Mouse (Mus musculus) embryo, embryonic 11 days (tissue): Measurements from ENCODE around the gene Rb1.

Experiments
- DNase-seq: peaks from one replicate; pipeline ENCODE4 v3.0.0-alpha.2; 2015

The Rb1 gene

DNA sequence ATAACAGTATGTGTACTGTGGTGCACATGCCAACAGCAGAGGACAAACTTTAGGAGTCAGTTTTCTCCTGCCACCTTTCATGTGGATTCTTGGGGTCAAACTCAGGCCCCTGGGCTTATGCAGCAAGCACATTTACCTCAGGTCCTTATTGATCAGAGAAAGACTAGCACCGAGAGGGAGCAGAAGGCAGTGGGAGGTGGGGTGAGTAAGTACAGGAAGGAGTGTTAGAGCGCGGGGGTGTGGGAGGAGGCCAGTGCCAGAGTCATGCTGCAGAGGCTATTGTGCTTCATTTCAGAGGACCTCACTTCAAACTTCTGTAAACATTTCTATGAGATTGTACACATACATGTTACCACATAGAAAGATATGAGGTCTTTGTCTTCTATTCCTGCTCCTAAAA is 124.2 kb downstream of the Rb1 start:
- DNase-seq, result no peak

DNA sequence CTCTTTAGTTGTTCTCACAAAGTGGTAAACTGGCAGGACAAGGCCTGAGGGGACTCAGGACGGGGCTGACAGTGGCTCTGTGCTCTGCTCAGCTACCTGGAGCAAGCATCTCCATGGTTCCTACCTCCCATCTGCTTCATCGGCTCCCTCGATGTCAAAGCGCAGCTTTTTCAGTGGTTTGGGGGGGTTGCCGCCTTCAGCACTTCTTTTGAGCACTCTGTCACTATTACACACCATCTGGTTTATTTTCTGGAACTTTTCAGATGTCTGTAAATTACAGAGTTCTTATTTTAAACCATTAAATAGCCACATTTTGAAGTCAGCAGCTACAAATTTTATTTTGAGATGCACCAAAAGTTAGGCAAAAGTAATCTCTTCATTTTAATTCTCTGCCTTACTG is 126.6 kb downstream of the Rb1 start:
- no peak for DNase-seq

DNA sequence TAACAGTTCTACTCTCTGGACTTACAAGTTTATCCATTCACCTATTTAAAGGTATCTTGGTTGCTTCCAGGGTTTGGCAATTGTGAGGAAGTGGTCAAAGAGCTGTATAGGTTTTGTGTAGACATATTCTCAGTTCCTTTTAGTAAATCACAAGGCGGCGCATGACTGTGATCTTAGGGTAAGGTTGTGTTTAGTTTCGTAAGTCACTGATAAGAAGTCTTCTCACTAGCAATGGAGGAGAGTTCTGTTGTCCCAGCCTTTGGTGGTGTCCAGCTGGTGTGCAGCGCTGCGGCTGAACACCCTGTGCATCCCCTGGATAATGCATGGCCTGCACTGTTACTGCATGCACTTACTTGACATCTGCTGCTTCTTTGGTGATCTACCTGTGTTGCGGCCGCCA is 138.7 kb downstream of the Rb1 start:
- DNase-seq, result no peak

DNA sequence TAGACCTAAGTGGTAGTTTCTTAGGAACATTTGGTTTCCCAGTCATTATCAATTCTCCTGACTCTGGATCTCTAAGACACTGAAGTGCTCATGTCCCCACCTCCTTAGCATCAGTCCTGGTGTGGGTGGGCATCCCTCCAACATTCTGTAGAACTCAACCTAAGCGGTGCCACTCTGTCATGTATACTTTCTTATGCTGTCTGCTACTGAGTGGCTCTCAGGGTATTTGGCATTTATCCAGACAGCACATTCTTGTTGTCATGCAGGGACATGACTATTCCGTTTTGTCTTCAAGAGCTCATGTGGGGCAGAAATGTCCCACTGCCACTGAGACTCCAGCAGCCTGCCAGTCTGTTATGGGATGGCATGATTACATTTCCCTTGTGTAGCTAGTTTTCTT is 144.5 kb downstream of the Rb1 start:
- no peak for DNase-seq

GRCm38 (mm10) chr14:73180671-73181070 is 145.0 kb downstream of the Rb1 start:
- no peak for DNase-seq

DNA sequence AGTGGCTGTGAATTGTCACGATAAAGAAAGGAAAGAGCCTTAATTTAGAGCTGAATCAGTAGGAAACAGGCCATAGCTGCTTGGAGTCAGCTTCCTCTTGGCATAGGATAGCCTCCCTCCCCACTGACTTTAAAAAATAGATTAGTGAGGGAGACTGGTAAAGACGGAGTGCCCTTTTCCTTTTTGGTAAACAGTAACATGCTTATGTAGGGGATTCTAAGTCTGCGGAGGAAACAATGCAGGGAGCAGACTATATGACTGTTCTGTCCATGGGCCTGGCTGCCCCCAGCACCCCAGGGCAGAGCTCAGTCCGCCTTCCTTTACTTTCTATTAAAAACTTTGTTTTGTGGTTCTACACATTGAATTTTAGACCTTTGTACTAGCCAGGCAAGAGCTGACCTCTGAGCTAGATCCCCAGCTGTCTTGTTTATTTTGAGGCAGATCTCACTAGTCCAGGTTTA is 146.4 kb downstream of the Rb1 start:
- no peak for DNase-seq

DNA sequence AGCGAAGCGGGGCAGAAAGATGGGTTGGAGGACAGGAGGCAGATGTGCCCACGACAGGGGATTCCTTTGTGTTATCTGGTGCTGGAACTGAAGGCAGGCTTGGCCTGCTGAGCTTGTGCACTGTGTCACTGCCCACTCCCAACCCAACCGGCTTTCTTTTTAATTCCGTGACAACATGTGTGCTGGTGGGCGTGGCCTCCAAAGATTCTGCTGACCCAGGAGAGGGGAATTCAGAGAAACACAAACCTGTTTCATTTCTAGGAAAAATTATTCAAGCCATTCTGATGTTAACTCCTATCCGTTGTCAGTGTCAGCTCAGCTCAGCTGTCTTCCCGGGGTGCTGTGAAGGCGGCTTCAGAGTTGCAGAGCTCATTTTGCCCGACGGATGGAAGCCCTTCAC is 147.7 kb downstream of the Rb1 start:
- DNase-seq, result no peak

- no peak for DNase-seq
Observed at GRCm38 (mm10) chr14:73176266-73176665, 149.4 kb downstream of the Rb1 start.

- no peak for DNase-seq
Observed at GRCm38 (mm10) chr14:73175814-73176213, 149.8 kb downstream of the Rb1 start.

- no peak for DNase-seq
Observed at GRCm38 (mm10) chr14:73175031-73175430, 150.6 kb downstream of the Rb1 start.

DNA sequence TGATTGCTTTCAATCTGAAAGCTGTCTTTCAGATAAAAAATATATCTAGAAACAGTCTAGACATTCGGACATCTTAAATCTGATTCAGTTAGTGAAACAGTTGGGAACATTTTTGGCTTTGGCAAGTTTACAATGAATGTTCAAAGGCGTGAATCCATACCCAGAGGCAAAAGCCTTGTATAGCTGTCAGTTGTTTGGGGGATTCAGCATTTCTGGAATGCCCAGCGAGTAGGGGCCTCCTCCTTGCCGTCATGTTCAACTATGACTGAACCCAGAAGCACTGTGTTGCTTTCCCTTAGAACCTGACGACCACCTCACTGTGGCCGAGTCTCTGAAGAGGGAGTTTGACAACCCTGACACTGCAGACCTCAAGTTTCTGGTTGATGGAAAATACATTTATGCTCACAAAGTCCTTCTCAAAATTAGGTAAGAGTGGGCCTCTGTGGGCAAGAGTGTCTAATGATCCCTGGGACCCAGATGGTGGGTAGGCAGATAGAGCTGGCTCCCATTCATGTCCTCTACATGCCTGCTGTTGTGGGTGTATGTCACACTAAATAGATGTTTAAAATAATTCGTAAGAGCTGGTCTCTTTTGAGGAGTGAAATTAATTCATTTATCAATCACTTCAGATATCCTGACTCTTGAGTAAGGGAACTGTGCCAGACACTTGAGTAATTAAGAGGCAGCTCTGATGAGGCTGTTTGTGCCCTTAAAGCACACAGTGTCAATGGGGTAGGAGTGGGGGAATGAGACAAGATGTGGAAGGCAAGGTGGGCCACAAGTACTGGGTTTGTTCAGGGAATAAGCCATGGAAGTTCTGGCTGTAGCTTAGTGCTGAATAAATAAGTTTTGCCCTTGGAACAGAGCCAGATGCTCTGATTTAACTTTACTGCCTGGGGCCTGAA is 151.3 kb downstream of the Rb1 start:
- DNase-seq, result no peak

DNA sequence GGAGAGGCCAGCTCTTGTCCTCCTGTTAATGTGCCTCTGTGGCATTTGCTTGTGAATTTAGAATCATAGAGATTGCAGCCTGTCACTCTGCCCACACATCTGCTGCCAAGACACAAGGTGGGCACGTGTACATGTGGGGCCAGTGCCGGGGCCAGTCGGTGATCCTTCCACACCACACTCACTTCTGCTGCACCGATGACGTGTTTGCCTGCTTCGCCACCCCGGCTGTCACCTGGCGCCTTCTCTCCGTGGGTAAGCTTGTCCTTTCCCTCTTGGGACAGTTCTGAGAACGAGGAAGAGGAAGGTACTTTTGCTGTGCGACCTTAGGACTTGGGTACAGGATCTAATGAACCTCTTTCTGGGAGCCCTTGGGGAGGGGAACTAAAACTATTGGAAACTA is 152.0 kb downstream of the Rb1 start:
- DNase-seq, result no peak

DNA sequence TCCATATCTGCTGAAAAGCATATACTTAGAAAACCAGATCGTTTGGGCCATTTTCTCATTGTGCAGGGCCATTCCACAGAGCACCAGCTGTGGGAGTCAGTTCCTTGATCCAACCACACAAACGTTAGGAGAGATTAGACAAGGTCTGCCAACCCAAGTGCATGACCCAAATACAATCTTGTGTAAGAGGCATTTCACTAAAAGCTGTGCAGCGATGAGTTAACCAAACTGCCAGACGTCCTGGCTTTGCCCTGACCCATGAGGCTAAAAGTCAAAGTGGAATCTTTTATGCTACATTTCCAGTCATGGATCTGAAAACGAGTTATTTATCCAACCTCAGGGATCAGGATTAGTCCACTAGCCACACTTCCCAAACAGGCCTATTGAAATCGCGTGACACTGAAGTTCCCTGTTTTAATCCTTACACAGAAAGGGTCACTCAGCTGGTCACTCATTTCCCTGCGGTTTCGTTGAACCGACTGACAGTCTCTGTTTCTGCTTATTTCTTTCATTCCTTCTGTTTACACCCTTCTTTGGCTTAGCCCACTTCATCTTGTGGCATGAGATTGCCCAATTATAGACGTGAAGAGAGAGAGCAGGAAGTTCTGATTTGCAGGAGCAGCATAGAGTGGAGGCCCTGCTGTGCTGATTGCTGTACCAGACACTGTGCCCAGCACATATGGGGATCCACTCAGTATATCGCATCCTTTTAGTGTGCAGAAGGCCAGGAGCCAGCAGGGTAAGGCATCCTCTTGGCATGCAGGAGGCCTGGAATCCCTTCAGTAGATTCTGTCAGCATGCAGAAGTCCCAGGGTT is 153.2 kb downstream of the Rb1 start:
- no peak for DNase-seq

GRCm38 (mm10) chr14:73169926-73170844 is 155.4 kb downstream of the Rb1 start:
- DNase-seq, result no peak

DNA sequence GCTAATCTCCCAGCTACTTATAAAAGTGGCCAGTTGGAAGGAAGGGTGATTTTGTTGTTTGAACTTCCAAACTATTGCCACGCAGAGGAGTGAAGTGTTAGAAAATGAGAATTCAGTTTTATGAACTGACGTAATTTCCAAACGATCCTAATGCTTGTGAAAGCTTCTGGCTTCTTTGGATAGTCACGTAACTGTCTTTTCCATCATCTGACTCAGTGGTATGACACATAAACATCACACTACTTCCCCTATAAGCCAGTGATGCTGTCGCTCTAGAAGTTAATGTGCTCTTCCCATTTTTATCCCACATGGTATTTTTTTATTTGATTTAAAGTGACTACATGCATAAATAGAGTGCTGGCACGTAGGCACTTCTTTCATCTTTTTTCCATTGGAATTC is 157.0 kb downstream of the Rb1 start:
- DNase-seq, result no peak

GRCm38 (mm10) chr14:73165136-73165535 is 160.5 kb downstream of the Rb1 start:
- no peak for DNase-seq

- no peak for DNase-seq
Observed at GRCm38 (mm10) chr14:73163363-73163998, 162.1 kb downstream of the Rb1 start.

GRCm38 (mm10) chr14:73162192-73162800 is 163.3 kb downstream of the Rb1 start:
- no peak for DNase-seq

DNA sequence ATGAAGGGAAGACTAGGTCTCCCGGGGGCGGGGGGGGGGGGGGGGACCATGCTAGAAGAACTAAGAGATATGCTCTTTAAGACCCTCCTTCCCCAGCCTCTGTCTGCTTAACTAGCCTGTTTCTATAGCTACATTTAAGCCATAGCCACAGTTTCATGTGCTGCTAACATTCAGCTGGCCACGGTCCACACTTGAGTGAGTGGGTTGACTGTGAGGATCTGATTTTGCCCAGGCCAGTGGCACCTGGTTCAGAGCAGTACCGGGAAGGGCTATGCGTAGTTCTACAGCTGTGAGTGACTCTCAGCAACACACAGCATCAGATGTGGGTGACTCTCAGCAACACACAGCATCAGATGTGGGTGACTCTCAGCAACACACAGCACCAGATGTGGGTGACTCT is 164.3 kb downstream of the Rb1 start:
- DNase-seq, result no peak

DNA sequence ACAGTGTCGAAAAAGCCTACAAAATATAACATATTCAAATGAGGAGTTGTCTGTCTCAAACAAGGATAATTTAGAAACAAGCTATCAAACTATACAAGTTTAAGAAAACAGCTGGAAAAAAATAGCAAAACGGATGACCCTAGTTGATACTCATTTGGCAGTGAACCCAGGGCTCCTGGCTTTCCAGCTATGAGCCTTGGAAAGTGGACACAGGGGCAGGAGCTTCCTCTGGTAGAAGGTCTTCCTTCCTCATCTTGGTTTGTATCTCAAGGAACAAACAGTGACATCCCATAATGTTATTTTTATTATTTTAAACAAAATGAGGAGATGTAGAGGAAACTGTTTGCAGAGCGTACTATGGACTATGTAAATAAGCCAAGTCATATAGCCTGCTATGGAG is 177.5 kb downstream of the Rb1 start:
- DNase-seq, result no peak

DNA sequence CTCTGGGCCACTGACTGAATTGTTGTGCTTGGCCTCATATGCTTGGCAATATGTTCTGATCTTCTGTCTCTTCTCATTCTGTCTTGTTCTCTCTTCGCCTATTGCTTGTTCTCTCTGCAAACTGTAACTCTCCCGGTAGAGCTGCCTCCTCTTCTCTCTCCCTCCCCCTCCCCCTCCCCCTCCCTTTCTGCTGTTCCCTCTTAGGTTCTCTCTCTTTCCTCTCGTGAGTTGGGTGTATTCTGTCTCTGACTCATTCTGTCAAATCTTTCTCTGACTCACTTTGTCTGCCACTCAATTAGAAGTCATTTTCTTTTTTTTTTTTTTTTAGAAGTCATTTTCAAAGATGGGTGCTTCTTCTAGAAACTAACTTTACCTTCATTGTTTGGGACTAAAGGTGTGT is 178.9 kb downstream of the Rb1 start:
- no peak for DNase-seq

- DNase-seq, result no peak
Observed at GRCm38 (mm10) chr14:73145531-73145930, 180.1 kb downstream of the Rb1 start.
